Mouse (Mus musculus) CH12.LX (cell line): ENCODE results near the gene Clmp. TPM values are rescaled to one million over a fixed set of nuclear protein-coding genes. Genes with fewer than 3 reads are reported as not detected.

Experiments
- DNase-seq: peaks from one replicate; pipeline ENCODE4 v3.0.0-alpha.2; 2013; ENCODE audit errors: extremely low read depth
- H3K27ac ChIP-seq: 2 replicates; pipeline ENCODE4 v1.5.1; 2012; ENCODE audit warnings: low read depth, mild to moderate bottlenecking, control low read depth, moderate library complexity; ENCODE audit not compliant: insufficient read depth
- H3K27me3 ChIP-seq: replicated peaks from 2 replicates; pipeline ENCODE3; 2012; ENCODE audit warnings: inconsistent platforms
- H3K36me3 ChIP-seq, 2 experiments: replicated peaks in 1 of 2; 2 replicates each; pipeline versions ENCODE3 to v1.6.1; 2012; ENCODE audit warnings: inconsistent platforms in 1 of 2, low read length in 1 of 2, mild to moderate bottlenecking in 1 of 2, mixed read lengths in 1 of 2, moderate library complexity in 1 of 2; ENCODE audit not compliant: control insufficient read depth in 1 of 2, insufficient read depth in 1 of 2
- H3K4me1 ChIP-seq, 2 experiments: 2 replicates each; pipeline ENCODE4 v1.6.1; 2012; ENCODE audit warnings: inconsistent platforms in 1 of 2, moderate library complexity in 1 of 2; ENCODE audit not compliant: insufficient read depth in 2 of 2, control insufficient read depth in 1 of 2
- H3K4me2 ChIP-seq: 2 replicates; pipeline ENCODE4 v1.6.1; 2012; ENCODE audit warnings: low read depth, mild to moderate bottlenecking, control low read depth; ENCODE audit not compliant: poor library complexity, insufficient read depth, severe bottlenecking
- H3K4me3 ChIP-seq, 3 experiments: fragments of 150-350 bp in 1 of 3; sonication (generic) in 1 of 3; replicated peaks in 1 of 3; 2 replicates each; pipeline versions ENCODE3 to v1.5.1; 2011 to 2012; ENCODE audit warnings: low read depth in 2 of 3, low read length in 2 of 3, mild to moderate bottlenecking in 2 of 3, moderate library complexity in 2 of 3, control low read depth in 1 of 3, improper control_type of control experiment in 1 of 3, inconsistent platforms in 1 of 3, mixed read lengths in 1 of 3; ENCODE audit not compliant: poor library complexity in 1 of 3
- H3K79me2 ChIP-seq: replicated peaks from 2 replicates; pipeline ENCODE4 v1.6.1; 2012; ENCODE audit warnings: mild to moderate bottlenecking, moderate library complexity; ENCODE audit not compliant: control insufficient read depth, poor library complexity, insufficient read depth, severe bottlenecking; ENCODE audit errors: extremely low read depth
- H3K9ac ChIP-seq: 2 replicates; pipeline ENCODE4 v1.6.1; 2012; ENCODE audit warnings: low read depth, mild to moderate bottlenecking, control low read depth, moderate library complexity; ENCODE audit not compliant: insufficient read depth
- H3K9me3 ChIP-seq: replicated peaks from 2 replicates; pipeline ENCODE3; 2012; ENCODE audit warnings: low read length, inconsistent platforms, mixed read lengths
- CTCF ChIP-seq, 2 experiments: IDR thresholded peaks in 1 of 2; conservative IDR thresholded peaks in 1 of 2; 2 replicates each; pipeline ENCODE4 v1.5.1; 2011 to 2012; ENCODE audit warnings: low read depth in 2 of 2, low read length in 2 of 2, improper control_type of control experiment in 1 of 2, inconsistent platforms in 1 of 2, mild to moderate bottlenecking in 1 of 2, moderate library complexity in 1 of 2
- ETS1 ChIP-seq: conservative IDR thresholded peaks from 2 replicates; pipeline ENCODE4 v1.6.1; 2012; ENCODE audit warnings: low read depth, mild to moderate bottlenecking, inconsistent platforms, low read length, improper control_type of control experiment, moderate library complexity
- GABPA ChIP-seq: IDR thresholded peaks from 2 replicates; pipeline ENCODE4 v1.6.1; 2012; ENCODE audit warnings: low read depth, low read length, improper control_type of control experiment, inconsistent platforms; ENCODE audit not compliant: insufficient replicate concordance
- IRF4 ChIP-seq: IDR thresholded peaks from 2 replicates; pipeline ENCODE4 v1.6.1; 2014; ENCODE audit warnings: low read depth, mild to moderate bottlenecking, inconsistent platforms, low read length, improper control_type of control experiment
- JUND ChIP-seq: conservative IDR thresholded peaks from 2 replicates; pipeline ENCODE4 v1.6.1; 2011; ENCODE audit warnings: low read depth, low read length, improper control_type of control experiment
- MAX ChIP-seq: IDR thresholded peaks from 2 replicates; pipeline ENCODE4 v1.6.1; 2011; ENCODE audit warnings: low read length, improper control_type of control experiment
- MEF2A ChIP-seq: IDR thresholded peaks from 2 replicates; pipeline ENCODE4 v1.6.1; 2014; ENCODE audit warnings: low read depth, mild to moderate bottlenecking, inconsistent platforms, low read length, improper control_type of control experiment, borderline replicate concordance
- NELFE ChIP-seq: IDR thresholded peaks from 2 replicates; pipeline ENCODE4 v1.6.1; 2011; ENCODE audit warnings: low read depth, low read length, improper control_type of control experiment
- NRF1 ChIP-seq: IDR thresholded peaks from 2 replicates; pipeline ENCODE4 v1.6.1; 2014; ENCODE audit warnings: low read depth, mild to moderate bottlenecking, inconsistent platforms, low read length, improper control_type of control experiment, moderate library complexity
- PAX5 ChIP-seq: IDR thresholded peaks from 2 replicates; pipeline ENCODE4 v1.6.1; 2012; ENCODE audit warnings: low read length, inconsistent platforms, mixed read lengths
- POLR2A ChIP-seq: IDR thresholded peaks from 2 replicates; pipeline ENCODE4 v1.6.1; 2011; ENCODE audit warnings: low read depth, mild to moderate bottlenecking, improper control_type of control experiment, low read length
- RAD21 ChIP-seq: IDR thresholded peaks from 2 replicates; pipeline ENCODE4 v1.6.1; 2011; ENCODE audit warnings: low read depth, mild to moderate bottlenecking, low read length, improper control_type of control experiment, moderate library complexity
- RCOR1 ChIP-seq: conservative IDR thresholded peaks from 2 replicates; pipeline ENCODE4 v1.6.1; 2012; ENCODE audit warnings: low read depth, mild to moderate bottlenecking, inconsistent platforms, low read length, improper control_type of control experiment
- TBP ChIP-seq: conservative IDR thresholded peaks from 2 replicates; pipeline ENCODE4 v1.6.1; 2011; ENCODE audit warnings: low read depth, low read length, improper control_type of control experiment
- USF1 ChIP-seq: IDR thresholded peaks from 2 replicates; pipeline ENCODE4 v1.6.1; 2014; ENCODE audit warnings: low read depth, mild to moderate bottlenecking, inconsistent platforms, low read length, improper control_type of control experiment
- ZC3H11A ChIP-seq: IDR thresholded peaks from 2 replicates; pipeline ENCODE4 v1.6.1; 2012; ENCODE audit warnings: low read depth, mild to moderate bottlenecking, inconsistent platforms, low read length, improper control_type of control experiment
- ZMIZ1 ChIP-seq: IDR thresholded peaks from 2 replicates; pipeline ENCODE4 v1.6.1; 2012; ENCODE audit warnings: low read depth, mild to moderate bottlenecking, inconsistent platforms, low read length, improper control_type of control experiment
- dilution Hi-C: fragments of 300-500 bp; cut with MboI; formaldehyde crosslinking; loops from 2 replicates; pipeline ENCODE4 v1.14.3; 2020; ENCODE audit warnings: low sequenced_read_pairs; ENCODE audit not compliant: extremely low pct_unique_long_range_greater_than_20kb, extremely low pct_ligation_motif_present
- in situ Hi-C: fragments of 300-500 bp; cut with MboI; formaldehyde crosslinking; loops from 3 replicates; pipeline ENCODE4 v1.14.3; 2019; ENCODE audit warnings: low sequenced_read_pairs, low pct_ligation_motif_present, low pct_unique_long_range_greater_than_20kb, mixed read lengths
- polyA plus RNA-seq: library from polyadenylated mRNA; unstranded; fragments of >175 nt; gene quantifications from 2 replicates; pipeline ENCODE4 v1.2.1, GENCODE M21; 2012; ENCODE audit warnings: low read depth; ENCODE audit not compliant: insufficient read length
- total RNA-seq, 2 experiments: library from RNA; depleted of rRNA; stranded (reverse); fragments of 300-350 nt in 1 of 2; fragments of >200 nt in 1 of 2; gene quantifications; 2 replicates each; pipeline ENCODE4 v1.2.3; 2012 to 2014

The Clmp gene
- total and polyA plus RNA-seq, 3 experiments: not detected

GRCm38 (mm10) chr9:40796054-40796453 lies 110.3 kb downstream of the Clmp start:
- no peak for DNase-seq
- Histone ChIP-seq H3K4me1 (peaks cover 6 to 14% of the 10 kb centered on the region in 2 experiments; a peak in 3 of 4 replicates), H3K4me3 (no peak overlapping the region)
- TF ChIP-seq RAD21 (no peak), NELFE (no peak), CTCF (conservative IDR thresholded peaks at IDR 0.05 in 1 of 2, IDR thresholded peaks at IDR 0.05 in 1 of 2; ENCODE audit: low read depth in 2 of 2, low read length in 2 of 2) (no peak), ZC3H11A (no peak), JUND (no peak)
- TF ChIP-seq, all 38 proteins: peak for 0
- H3K9ac ChIP-seq: no peak overlapping the region
- dilution Hi-C loops (no loop called here), in situ Hi-C loops (no loop called here)
- no peaks in the 10 kb centered on the region for H3K36me3 ChIP-seq
- H3K4me2 ChIP-seq: no peak overlapping the region
- H3K27ac ChIP-seq: no peak overlapping the region
- H3K9me3 ChIP-seq: no peaks in the 10 kb centered on the region
- no peaks in the 10 kb centered on the region for H3K79me2 ChIP-seq
- H3K27me3 ChIP-seq: no peaks in the 10 kb centered on the region

- in situ Hi-C loops (no loop called here), dilution Hi-C loops (no loop called here)
- Histone ChIP-seq H3K9me3 (no peaks in the 10 kb centered on the region), H3K4me2 (no peak overlapping the region), H3K9ac (no peak overlapping the region), H3K79me2 (peaks cover 19% of the 10 kb centered on the region), H3K4me1 (peaks cover 6 to 14% of the 10 kb centered on the region in 2 experiments; a peak in 3 of 4 replicates), H3K36me3 (peaks cover 11 to 12% of the 10 kb centered on the region in 2 experiments), H3K4me3 (no peak overlapping the region), H3K27ac (no peak overlapping the region), H3K27me3 (no peaks in the 10 kb centered on the region)
- no peak for TF ChIP-seq NRF1
- no peak for TF ChIP-seq MAX
- no peak for TF ChIP-seq RCOR1
- TF ChIP-seq TBP: no peak
- no peak for TF ChIP-seq POLR2A
- no peak for TF ChIP-seq MEF2A
- no peak for TF ChIP-seq CTCF (conservative IDR thresholded peaks at IDR 0.05 in 1 of 2, IDR thresholded peaks at IDR 0.05 in 1 of 2; ENCODE audit: low read depth in 2 of 2, low read length in 2 of 2)
- no peak for TF ChIP-seq IRF4
- no peak for TF ChIP-seq NELFE
- TF ChIP-seq USF1: no peak
- no peak for TF ChIP-seq PAX5
- TF ChIP-seq ZMIZ1: no peak
- TF ChIP-seq GABPA: no peak
- TF ChIP-seq ETS1: no peak
- no peak for DNase-seq
These were observed 112.6 kb downstream of the Clmp start for GRCm38 (mm10) chr9:40798247-40798960.
